16 mouse cellular contexts compared by ENCODE assay signal in the genomic region with DNA sequence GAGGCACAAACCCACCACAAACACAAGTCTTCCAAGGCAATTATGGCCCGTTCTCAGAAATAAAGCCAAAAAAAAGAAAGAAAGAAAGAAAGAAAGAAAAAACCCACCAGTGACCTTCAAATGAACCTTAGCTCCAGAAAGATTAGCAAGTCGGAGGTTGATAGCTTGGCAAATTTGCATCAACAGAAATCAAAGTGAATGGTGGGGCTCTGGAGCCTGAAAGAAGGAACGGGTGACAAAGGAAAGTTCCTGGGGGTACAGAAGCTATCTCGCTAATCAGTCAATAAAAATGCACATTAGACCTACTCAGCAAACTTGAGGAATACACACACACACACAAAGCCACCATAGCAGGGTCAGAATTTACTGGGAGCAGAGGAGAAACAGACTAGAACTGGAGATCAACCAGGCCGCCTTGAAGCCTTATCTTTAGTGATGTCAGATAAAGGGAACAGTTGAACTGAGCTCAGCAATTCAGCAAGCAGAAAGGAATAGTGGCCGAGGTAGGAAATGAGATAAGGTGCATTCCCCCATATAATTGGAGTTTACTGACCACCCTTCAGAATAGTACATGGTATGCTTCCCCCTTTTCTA. TPM values are rescaled to one million over a fixed set of nuclear protein-coding genes. Genes with fewer than 3 reads are reported as not detected.
DNase-seq lines count a peak whose midpoint lies in the region; ATAC-seq lines count a peak whose summit lies in the region.
"Had no signal": no experiment of that assay in that cellular context is flagged by ENCODE, and none has a peak within 500 bp of the region (broad histone marks: within the 10 kb centered on the region; RNA-seq: fewer than 3 reads in every experiment).

No protein-coding gene starts in this region.

- H3K9ac ChIP-seq in heart, embryonic 14.5 days (ENCODE audit: low read length), result peak overlapping the region; percentile 45
- no peak overlapping the region for H3K9ac ChIP-seq in lung, embryonic 15.5 days
- peak overlapping the region; percentile 17; the same call in 1 of the 2 replicates for H3K9ac ChIP-seq in stomach, embryonic 16.5 days (ENCODE audit: low read length)
- H3K9ac ChIP-seq: embryonic facial prominence, embryonic 12.5 days; limb, embryonic 15.5 days; midbrain, embryonic 13.5 days had no signal

- H3K36me3 ChIP-seq in heart, embryonic 14.5 days (ENCODE audit: control insufficient read depth, insufficient read depth, low read length), result 0 out of 2 replicates have a peak, but pooled peaks cover 4% of the 10 kb centered on the region
- H3K36me3 ChIP-seq in lung, embryonic 15.5 days, result peaks cover 5% of the 10 kb centered on the region; the same call in 1 of the 2 replicates
- H3K36me3 ChIP-seq in stomach, embryonic 16.5 days (ENCODE audit: control insufficient read depth, insufficient read depth, low read length), result peaks cover 4% of the 10 kb centered on the region; the same call in 1 of the 2 replicates
- H3K36me3 ChIP-seq: limb, embryonic 15.5 days; midbrain, embryonic 13.5 days had no signal

- peaks cover 34 to 73% of the 10 kb centered on the region in 2 experiments for H3K4me1 ChIP-seq in heart, embryonic 14.5 days (ENCODE audit: control insufficient read depth in 2 of 2, insufficient read depth in 2 of 2, low read length in 2 of 2)
- peaks cover 83% of the 10 kb centered on the region for H3K4me1 ChIP-seq in lung, embryonic 15.5 days
- H3K4me1 ChIP-seq in stomach, embryonic 16.5 days (ENCODE audit: control insufficient read depth, insufficient read depth, low read length), result peaks cover 54% of the 10 kb centered on the region

- 15% methylated on average over 6 of the region's 6 CpGs for WGBS in heart, embryonic 14.5 days
- 23% methylated on average over 6 of the region's 6 CpGs for WGBS in lung, embryonic 15.5 days
- WGBS in stomach, embryonic 16.5 days, result 38% methylated on average over 6 of the region's 6 CpGs

- no peak for ATAC-seq in heart, embryonic 14.5 days (ENCODE audit: insufficient number of reproducible peaks, insufficient read depth, low FRiP score, low read depth)
- no peak for ATAC-seq in lung, embryonic 15.5 days (ENCODE audit: borderline replicate concordance, extremely low read depth, low FRiP score, low TSS enrichment)
- no peak; the same call in 1 of the 2 replicates for ATAC-seq in stomach, embryonic 16.5 days (ENCODE audit: insufficient read depth, low FRiP score)
- ATAC-seq: hindbrain, embryonic 16.5 days; midbrain, embryonic 13.5 days had no signal

- no peak overlapping the region for H3K4me3 ChIP-seq in heart, embryonic 14.5 days (ENCODE audit: control insufficient read depth in 1 of 2, insufficient read depth in 1 of 2, low read depth in 1 of 2, low read length in 2 of 2)
- H3K4me3 ChIP-seq in lung, embryonic 15.5 days, result no peak overlapping the region
- no peak overlapping the region for H3K4me3 ChIP-seq in stomach, embryonic 16.5 days (replicated peaks; ENCODE audit: low read length)
- H3K4me3 ChIP-seq: embryonic facial prominence, embryonic 12.5 days; limb, embryonic 15.5 days; midbrain, embryonic 13.5 days had no signal

- no peak for DNase-seq in heart, adult 9 months (ENCODE audit: low spot score in 2 of 2)
- DNase-seq in lung, adult 18-20 months, result no peak
- DNase-seq in R1 (ENCODE audit: low read depth, low spot score), result peak; percentile 75
- no peak for DNase-seq in T-cell, adult 2 months (ENCODE audit: low spot score)
- DNase-seq in thymus, postnatal 0 days (ENCODE audit: low spot score), result no peak
- DNase-seq: adrenal gland, postnatal 10 days; cerebellum, postnatal 36 days; kidney, postnatal 4 days; right cerebral cortex, postnatal 14 days had no signal

- H3K4me2 ChIP-seq in heart, embryonic 14.5 days (ENCODE audit: low read length), result peak overlapping the region; percentile 48
- peak overlapping the region; percentile 29 for H3K4me2 ChIP-seq in lung, embryonic 15.5 days
- peak overlapping the region; percentile 20; the same call in 1 of the 2 replicates for H3K4me2 ChIP-seq in stomach, embryonic 16.5 days (ENCODE audit: low read depth, low read length)
- H3K4me2 ChIP-seq: embryonic facial prominence, embryonic 12.5 days; limb, embryonic 15.5 days; midbrain, embryonic 13.5 days had no signal

- peak overlapping the region; percentile 72 to 85 for H3K27ac ChIP-seq in heart, embryonic 14.5 days (replicated peaks in 1 of 2; ENCODE audit: control insufficient read depth in 1 of 2, insufficient read depth in 1 of 2, low read depth in 2 of 2, low read length in 2 of 2)
- H3K27ac ChIP-seq in lung, embryonic 15.5 days, result peak overlapping the region; percentile 81
- H3K27ac ChIP-seq in stomach, embryonic 16.5 days (ENCODE audit: low read length), result peak overlapping the region; percentile 61
- H3K27ac ChIP-seq: embryonic facial prominence, embryonic 12.5 days; limb, embryonic 15.5 days; midbrain, embryonic 13.5 days had no signal

- H3K9me3 ChIP-seq in heart, embryonic 14.5 days (ENCODE audit: control insufficient read depth, low read length), result no peaks in the 10 kb centered on the region
- no peaks in the 10 kb centered on the region for H3K9me3 ChIP-seq in lung, embryonic 15.5 days
- no peaks in the 10 kb centered on the region for H3K9me3 ChIP-seq in stomach, embryonic 16.5 days (replicated peaks; ENCODE audit: control insufficient read depth, low read length)
- H3K9me3 ChIP-seq: embryonic facial prominence, embryonic 12.5 days; limb, embryonic 15.5 days; midbrain, embryonic 13.5 days had no signal

- H3K27me3 ChIP-seq in heart, embryonic 14.5 days (ENCODE audit: control insufficient read depth, insufficient read depth, low read length), result no peaks in the 10 kb centered on the region
- no peaks in the 10 kb centered on the region for H3K27me3 ChIP-seq in lung, embryonic 15.5 days
- no peaks in the 10 kb centered on the region for H3K27me3 ChIP-seq in stomach, embryonic 16.5 days (ENCODE audit: control insufficient read depth, insufficient read depth, low read length)
- H3K27me3 ChIP-seq: embryonic facial prominence, embryonic 12.5 days; limb, embryonic 15.5 days; midbrain, embryonic 13.5 days had no signal

RNA-seq across cellular contexts. Expression of a gene that starts 11.9 kb away (rescaled TPM):
- 133 and 138 TPM in 2 replicates for polyA plus RNA-seq in heart, embryonic 14.5 days (2014; fragmentation: Nextera tagmentation; extraction: Ambion mirVana)
- polyA plus RNA-seq in lung, embryonic 15.5 days (2015; fragmentation: Nextera tagmentation; extraction: Ambion mirVana), result 120 and 122 TPM in 2 replicates
- 63.4 and 68.0 TPM in 2 replicates for polyA plus RNA-seq in stomach, embryonic 16.5 days (2015; fragmentation: Nextera tagmentation; extraction: Ambion mirVana)
- 14.4 and 14.5 TPM in 2 replicates for polyA plus RNA-seq in thymus, postnatal 0 days (2015; fragmentation: Nextera tagmentation; extraction: Ambion mirVana)
